Mouse (Mus musculus) stomach, embryonic 16.5 days (tissue): ENCODE measurements around the gene 1700023F06Rik. TPM values are rescaled to one million over a fixed set of nuclear protein-coding genes. Genes with fewer than 3 reads are reported as not detected.

Experiments used
- ATAC-seq: fragments of 200-750 bp; cut with Nextera tagmentation; 2 replicates; pipeline ENCODE4 v1.8.0; 2017; ENCODE audit warnings: moderate number of reproducible peaks, moderate TSS enrichment; ENCODE audit not compliant: insufficient read depth, low FRiP score
- H3K27ac ChIP-seq: fragments of 300-500 bp; sonication (generic); 2 replicates; pipeline ENCODE4 v1.5.1; 2014; ENCODE audit warnings: low read length
- H3K27me3 ChIP-seq: fragments of 300-500 bp; sonication (generic); 2 replicates; pipeline ENCODE4 v1.6.1; 2014; ENCODE audit warnings: low read length, control low read depth, mixed read lengths; ENCODE audit not compliant: control insufficient read depth, insufficient read depth
- H3K36me3 ChIP-seq: fragments of 300-500 bp; sonication (generic); 2 replicates; pipeline ENCODE4 v1.6.1; 2014; ENCODE audit warnings: low read length; ENCODE audit not compliant: control insufficient read depth, insufficient read depth
- H3K4me1 ChIP-seq: fragments of 300-500 bp; sonication (generic); 2 replicates; pipeline ENCODE4 v1.6.1; 2014; ENCODE audit warnings: low read length, control low read depth, mixed read lengths; ENCODE audit not compliant: control insufficient read depth, insufficient read depth
- H3K4me2 ChIP-seq: fragments of 300-500 bp; sonication (generic); 2 replicates; pipeline ENCODE4 v1.6.1; 2014; ENCODE audit warnings: low read depth, low read length, mixed read lengths
- H3K4me3 ChIP-seq: fragments of 300-500 bp; sonication (generic); replicated peaks from 2 replicates; pipeline ENCODE4 v1.5.1; 2014; ENCODE audit warnings: mild to moderate bottlenecking, low read length
- H3K9ac ChIP-seq: fragments of 300-500 bp; sonication (generic); 2 replicates; pipeline ENCODE4 v1.6.1; 2014; ENCODE audit warnings: low read length
- H3K9me3 ChIP-seq: fragments of 300-500 bp; sonication (generic); replicated peaks from 2 replicates; pipeline ENCODE4 v1.6.1; 2016; ENCODE audit warnings: low read length, control low read depth; ENCODE audit not compliant: control insufficient read depth
- WGBS: fragments of 180-500 bp; shearing (Covaris S2); extraction: QIAGEN DNeasy Blood & Tissue Kit; methylation state at CpG from one replicate; pipeline ENCODE4 v1.1.7; 2014; 5-methylcytosine and 5-hydroxymethylcytosine counted together
- polyA plus RNA-seq: library from polyadenylated mRNA; unstranded; fragments of >200 nt; fragmentation: Nextera tagmentation; extraction: Ambion mirVana; gene quantifications from 2 replicates; pipeline ENCODE4 v1.2.1, GENCODE M21; 2015

The 1700023F06Rik gene
- polyA plus RNA-seq, 1 experiment from 2014 or later, result 0.83 TPM

GRCm38 (mm10) chr11:103170111-103170493 is 38.3 kb downstream of the 1700023F06Rik start:
- no peak for ATAC-seq
- Histone ChIP-seq H3K4me2 (peak overlapping the region; percentile 99), H3K9ac (no peak overlapping the region), H3K4me3 (peak overlapping the region; percentile 59), H3K9me3 (no peaks in the 10 kb centered on the region), H3K4me1 (peaks cover 3% of the 10 kb centered on the region; the same call in 1 of the 2 replicates), H3K36me3 (no peaks in the 10 kb centered on the region), H3K27me3 (peaks cover 24% of the 10 kb centered on the region), H3K27ac (no peak overlapping the region)
- 54% methylated on average over 3 of the region's 3 CpGs for WGBS

- H3K27me3 ChIP-seq, result peaks cover 24% of the 10 kb centered on the region
- no peaks in the 10 kb centered on the region for H3K9me3 ChIP-seq
- no peak overlapping the region for H3K9ac ChIP-seq
- H3K36me3 ChIP-seq, result no peaks in the 10 kb centered on the region
- no peak overlapping the region for H3K27ac ChIP-seq
- H3K4me1 ChIP-seq, result peaks cover 3% of the 10 kb centered on the region; the same call in 1 of the 2 replicates
- no peak overlapping the region for H3K4me3 ChIP-seq
- WGBS, result 83% methylated on average over 5 of the region's 5 CpGs
- no peak for ATAC-seq
- H3K4me2 ChIP-seq, result no peak overlapping the region
Observed at GRCm38 (mm10) chr11:103169664-103170063, 38.7 kb downstream of the 1700023F06Rik start.

GRCm38 (mm10) chr11:103168690-103169390 is 39.5 kb downstream of the 1700023F06Rik start:
- Histone ChIP-seq H3K4me1 (peaks cover 3% of the 10 kb centered on the region; the same call in 1 of the 2 replicates), H3K9ac (no peak overlapping the region), H3K27ac (no peak overlapping the region), H3K36me3 (no peaks in the 10 kb centered on the region), H3K27me3 (peaks cover 24% of the 10 kb centered on the region), H3K9me3 (no peaks in the 10 kb centered on the region), H3K4me3 (no peak overlapping the region), H3K4me2 (no peak overlapping the region)
- WGBS, result 23% methylated on average over 9 of the region's 9 CpGs
- ATAC-seq, result no peak

- ATAC-seq, result no peak
Observed at GRCm38 (mm10) chr11:103164391-103164790, 44.0 kb downstream of the 1700023F06Rik start.

GRCm38 (mm10) chr11:103162132-103162531 is 46.2 kb downstream of the 1700023F06Rik start:
- WGBS, result 89% methylated on average over 5 of the region's 5 CpGs
- H3K9ac ChIP-seq, result no peak overlapping the region
- H3K4me1 ChIP-seq, result peaks cover 6% of the 10 kb centered on the region
- no peak overlapping the region for H3K27ac ChIP-seq
- H3K9me3 ChIP-seq, result no peaks in the 10 kb centered on the region
- H3K4me3 ChIP-seq, result no peak overlapping the region
- H3K27me3 ChIP-seq, result no peaks in the 10 kb centered on the region
- ATAC-seq, result no peak
- no peak overlapping the region for H3K4me2 ChIP-seq
- no peaks in the 10 kb centered on the region for H3K36me3 ChIP-seq

More at GRCm38 (mm10) chr11:103164391-103164790, 44.0 kb downstream of the 1700023F06Rik start:
- Histone ChIP-seq H3K4me3 (no peak overlapping the region), H3K27ac (no peak overlapping the region), H3K4me1 (no peaks in the 10 kb centered on the region), H3K9ac (no peak overlapping the region), H3K4me2 (no peak overlapping the region), H3K9me3 (no peaks in the 10 kb centered on the region), H3K36me3 (no peaks in the 10 kb centered on the region), H3K27me3 (no peaks in the 10 kb centered on the region)
- 23% methylated on average over 10 of the region's 10 CpGs for WGBS

- Histone ChIP-seq H3K9ac (no peak overlapping the region), H3K4me1 (peaks cover 6% of the 10 kb centered on the region), H3K9me3 (no peaks in the 10 kb centered on the region), H3K4me3 (no peak overlapping the region), H3K36me3 (no peaks in the 10 kb centered on the region), H3K27ac (no peak overlapping the region), H3K4me2 (no peak overlapping the region), H3K27me3 (no peaks in the 10 kb centered on the region)
- WGBS, result 78% methylated on average over 7 of the region's 7 CpGs
- no peak for ATAC-seq
Observed at GRCm38 (mm10) chr11:103161449-103161848, 46.9 kb downstream of the 1700023F06Rik start.

GRCm38 (mm10) chr11:103160738-103161137 is 47.6 kb downstream of the 1700023F06Rik start:
- Histone ChIP-seq H3K4me2 (no peak overlapping the region), H3K27ac (no peak overlapping the region), H3K36me3 (no peaks in the 10 kb centered on the region), H3K9ac (no peak overlapping the region), H3K27me3 (no peaks in the 10 kb centered on the region), H3K4me3 (no peak overlapping the region), H3K9me3 (no peaks in the 10 kb centered on the region), H3K4me1 (peaks cover 6% of the 10 kb centered on the region)
- WGBS, result 83% methylated on average over 11 of the region's 11 CpGs
- no peak for ATAC-seq

- peak; percentile 95 for ATAC-seq
- Histone ChIP-seq H3K9me3 (no peaks in the 10 kb centered on the region), H3K36me3 (no peaks in the 10 kb centered on the region), H3K4me2 (peak overlapping the region; percentile 90), H3K27ac (peak overlapping the region; percentile 33; the same call in 1 of the 2 replicates), H3K9ac (peak overlapping the region; percentile 68), H3K27me3 (no peaks in the 10 kb centered on the region), H3K4me1 (peaks cover 6% of the 10 kb centered on the region), H3K4me3 (peak overlapping the region; percentile 43)
- WGBS, result 2% methylated on average over 25 of the region's 25 CpGs
Observed at GRCm38 (mm10) chr11:103158621-103159478, 49.5 kb downstream of the 1700023F06Rik start.

GRCm38 (mm10) chr11:103149771-103150170 is 58.6 kb downstream of the 1700023F06Rik start:
- 87% methylated on average over 4 of the region's 4 CpGs for WGBS
- Histone ChIP-seq H3K4me3 (no peak overlapping the region), H3K9me3 (no peaks in the 10 kb centered on the region), H3K27me3 (no peaks in the 10 kb centered on the region), H3K4me2 (no peak overlapping the region), H3K9ac (no peak overlapping the region), H3K4me1 (peaks cover 4% of the 10 kb centered on the region; the same call in 1 of the 2 replicates), H3K27ac (no peak overlapping the region), H3K36me3 (no peaks in the 10 kb centered on the region)
- no peak for ATAC-seq
